Mouse (Mus musculus) small intestine, adult 2 months (tissue): ENCODE results near the gene Gm20388. TPM values are rescaled to one million over a fixed set of nuclear protein-coding genes. Genes with fewer than 3 reads are reported as not detected.

Experiments used
- H3K27ac ChIP-seq: fragments of 200-500 bp; 2 replicates; pipeline ENCODE4 v1.5.1; 2012; ENCODE audit warnings: low read depth, low read length, control low read depth, inconsistent platforms; ENCODE audit not compliant: insufficient read depth
- H3K27me3 ChIP-seq: fragments of 200-500 bp; 2 replicates; pipeline ENCODE4 v1.6.1; 2012; ENCODE audit warnings: mild to moderate bottlenecking, moderate library complexity, low read length, inconsistent platforms; ENCODE audit not compliant: control insufficient read depth, insufficient read depth
- H3K36me3 ChIP-seq: fragments of 200-500 bp; 2 replicates; pipeline ENCODE4 v1.6.1; 2012; ENCODE audit warnings: mild to moderate bottlenecking, low read length, control low read depth, inconsistent platforms; ENCODE audit not compliant: control insufficient read depth, insufficient read depth
- H3K4me1 ChIP-seq: fragments of 200-500 bp; 2 replicates; pipeline ENCODE4 v1.6.1; 2012; ENCODE audit warnings: low read length, inconsistent platforms, mixed read lengths; ENCODE audit not compliant: control insufficient read depth, insufficient read depth, insufficient read length
- H3K4me3 ChIP-seq: fragments of 200-500 bp; 2 replicates; pipeline ENCODE4 v1.5.1; 2012; ENCODE audit warnings: low read depth, mild to moderate bottlenecking, control low read depth, inconsistent platforms, low read length, moderate library complexity
- CTCF ChIP-seq: fragments of 200-500 bp; IDR thresholded peaks from 2 replicates; pipeline ENCODE4 v1.5.1; 2012; ENCODE audit warnings: low read depth, mild to moderate bottlenecking, control low read depth, inconsistent platforms, low read length, moderate library complexity, mixed read lengths; ENCODE audit not compliant: insufficient replicate concordance, insufficient read length; ENCODE audit errors: extremely low read depth
- POLR2A ChIP-seq: fragments of 200-500 bp; IDR thresholded peaks from 2 replicates; pipeline ENCODE4 v1.6.1; 2012; ENCODE audit warnings: low read depth, mild to moderate bottlenecking, control low read depth, inconsistent platforms, low read length, moderate library complexity
- WGBS: fragments of 180-500 bp; shearing (Covaris S2); methylation state at CpG from one replicate; pipeline ENCODE4 v1.1.7; 2018; 5-methylcytosine and 5-hydroxymethylcytosine counted together
- polyA plus RNA-seq: library from polyadenylated mRNA; depleted of rRNA; stranded (reverse); fragments of >200 nt; gene quantifications from 2 replicates; pipeline ENCODE4 v1.2.3, GENCODE M21; 2012

The Gm20388 gene
- polyA plus RNA-seq, 1 experiment: 37.3 TPM

DNA sequence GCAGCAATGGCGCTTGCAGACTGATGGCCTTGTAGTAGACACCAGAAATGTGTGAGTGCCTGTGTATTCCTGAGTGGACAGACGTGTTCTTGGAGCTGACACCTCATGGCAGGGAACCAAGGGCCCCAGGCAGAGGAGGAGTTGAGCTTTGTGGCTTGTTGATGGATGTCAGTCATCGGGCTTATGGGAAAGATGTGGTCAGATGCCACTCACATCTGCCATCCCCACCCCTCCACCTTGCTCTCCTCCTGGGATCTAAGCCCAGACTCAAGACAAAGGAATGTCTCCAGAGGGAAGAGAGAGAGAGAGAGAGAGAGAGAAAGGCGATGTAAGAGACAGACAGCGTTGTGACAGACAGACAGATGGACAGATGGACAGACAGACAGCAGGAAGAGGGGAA, 1378.7 kb downstream of the Gm20388 start:
- Histone ChIP-seq H3K4me1 (no peaks in the 10 kb centered on the region), H3K27ac (no peak overlapping the region), H3K36me3 (no peaks in the 10 kb centered on the region), H3K4me3 (no peak overlapping the region), H3K27me3 (no peaks in the 10 kb centered on the region)
- no peak for TF ChIP-seq CTCF
- TF ChIP-seq POLR2A: no peak
- WGBS: 78% methylated on average over 5 of the region's 5 CpGs

- Histone ChIP-seq H3K27ac (no peak overlapping the region), H3K36me3 (no peaks in the 10 kb centered on the region), H3K4me3 (no peak overlapping the region), H3K27me3 (no peaks in the 10 kb centered on the region), H3K4me1 (no peaks in the 10 kb centered on the region)
- 86% methylated on average over 17 of the region's 17 CpGs for WGBS
- TF ChIP-seq CTCF (no peak), POLR2A (no peak)
Measured at GRCm38 (mm10) chr8:121290547-121290946, 1379.9 kb downstream of the Gm20388 start.

DNA sequence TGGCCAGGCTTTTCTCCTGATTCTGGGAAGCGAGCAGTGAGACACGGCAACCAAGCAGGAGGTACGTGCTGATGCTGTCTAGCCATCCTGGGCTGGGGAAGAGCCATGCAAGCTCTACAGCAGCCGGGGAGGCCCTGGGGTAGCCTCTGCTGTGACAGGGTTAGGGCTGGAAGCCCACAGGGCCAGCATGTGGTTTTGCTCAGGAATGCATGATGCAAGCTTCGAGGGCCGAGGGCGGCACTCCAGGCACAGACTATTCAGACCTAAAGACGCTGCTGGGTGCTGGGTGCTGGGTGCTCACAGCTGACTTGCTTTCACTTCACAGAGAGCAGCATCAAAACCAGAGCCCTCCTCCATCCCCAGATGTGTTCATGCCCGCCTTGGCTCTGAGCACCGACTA, 1382.8 kb downstream of the Gm20388 start:
- no peaks in the 10 kb centered on the region for H3K4me1 ChIP-seq
- no peak overlapping the region for H3K27ac ChIP-seq
- H3K36me3 ChIP-seq: no peaks in the 10 kb centered on the region
- WGBS: 85% methylated on average over 10 of the region's 10 CpGs
- H3K4me3 ChIP-seq: no peak overlapping the region
- TF ChIP-seq POLR2A: no peak
- TF ChIP-seq CTCF: no peak
- H3K27me3 ChIP-seq: no peaks in the 10 kb centered on the region

- Histone ChIP-seq H3K27ac (no peak overlapping the region), H3K36me3 (no peaks in the 10 kb centered on the region), H3K27me3 (no peaks in the 10 kb centered on the region), H3K4me3 (no peak overlapping the region), H3K4me1 (no peaks in the 10 kb centered on the region)
- no peak for TF ChIP-seq POLR2A
- TF ChIP-seq CTCF: no peak
- WGBS: 55% methylated on average over 29 of the region's 29 CpGs
Measured at GRCm38 (mm10) chr8:121294234-121295108, 1383.8 kb downstream of the Gm20388 start.

- no peak overlapping the region for H3K27ac ChIP-seq
- no peaks in the 10 kb centered on the region for H3K27me3 ChIP-seq
- H3K36me3 ChIP-seq: no peaks in the 10 kb centered on the region
- WGBS: 73% methylated on average over 7 of the region's 7 CpGs
- no peaks in the 10 kb centered on the region for H3K4me1 ChIP-seq
- TF ChIP-seq CTCF: no peak
- TF ChIP-seq POLR2A: no peak
- no peak overlapping the region for H3K4me3 ChIP-seq
Measured at GRCm38 (mm10) chr8:121296082-121296481, 1385.4 kb downstream of the Gm20388 start.

- 75% methylated on average over 5 of the region's 5 CpGs for WGBS
- no peak overlapping the region for H3K4me3 ChIP-seq
- TF ChIP-seq CTCF (no peak), POLR2A (no peak)
- no peaks in the 10 kb centered on the region for H3K36me3 ChIP-seq
- H3K4me1 ChIP-seq: no peaks in the 10 kb centered on the region
- H3K27me3 ChIP-seq: no peaks in the 10 kb centered on the region
- H3K27ac ChIP-seq: no peak overlapping the region
Measured at GRCm38 (mm10) chr8:121296597-121296996, 1386.0 kb downstream of the Gm20388 start.

DNA sequence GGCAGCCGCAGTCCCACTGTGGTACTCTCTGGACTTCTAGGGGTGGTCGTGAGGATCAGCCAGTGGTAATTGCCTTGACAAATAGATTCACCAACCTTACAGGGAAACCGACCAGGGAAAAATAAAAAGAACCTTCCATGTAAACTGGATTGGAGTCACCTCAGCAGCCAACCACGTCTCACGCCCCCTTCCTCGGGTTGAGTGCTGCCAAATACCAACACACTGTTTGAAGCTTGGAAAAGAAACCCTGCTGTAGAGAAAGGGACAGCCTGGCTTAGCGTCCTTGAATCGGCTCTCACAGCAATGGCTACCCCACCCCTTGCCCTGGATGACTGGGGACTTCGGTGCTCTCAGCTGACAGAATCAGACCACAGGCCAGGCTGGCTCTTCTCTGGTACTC, 1386.7 kb downstream of the Gm20388 start:
- Histone ChIP-seq H3K36me3 (no peaks in the 10 kb centered on the region), H3K4me3 (no peak overlapping the region), H3K27me3 (no peaks in the 10 kb centered on the region), H3K27ac (no peak overlapping the region), H3K4me1 (no peaks in the 10 kb centered on the region)
- WGBS: 77% methylated on average over 9 of the region's 9 CpGs
- TF ChIP-seq POLR2A (no peak), CTCF (no peak)

DNA sequence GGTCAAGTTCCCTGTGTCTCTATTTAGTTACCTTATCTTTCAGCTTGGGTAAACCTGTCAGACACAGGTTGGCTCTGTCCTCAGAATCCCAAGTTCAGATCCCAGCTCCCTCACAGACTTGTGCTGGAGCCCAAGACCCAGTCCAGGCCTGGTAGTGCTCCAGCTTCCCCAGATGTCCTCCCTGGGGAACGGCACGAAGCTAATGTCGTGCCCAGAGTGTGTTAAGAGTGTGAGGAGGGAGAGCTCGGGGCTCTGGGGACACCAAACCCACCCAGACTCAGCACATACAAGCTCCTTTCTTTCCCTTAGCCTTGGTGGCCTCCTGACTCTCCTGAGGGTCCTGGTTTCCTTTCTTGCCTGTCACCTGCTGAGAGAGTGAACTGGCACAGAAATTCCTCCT, 1389.4 kb downstream of the Gm20388 start:
- Histone ChIP-seq H3K27me3 (no peaks in the 10 kb centered on the region), H3K36me3 (no peaks in the 10 kb centered on the region), H3K4me1 (no peaks in the 10 kb centered on the region), H3K4me3 (no peak overlapping the region), H3K27ac (no peak overlapping the region)
- TF ChIP-seq POLR2A (no peak), CTCF (no peak)
- 83% methylated on average over 4 of the region's 4 CpGs for WGBS
